Mouse (Mus musculus): ENCODE data around the gene Chrna1.

GRCm38 (mm10) chr2:73614303-73614702 is 34.2 kb upstream of the Chrna1 start:
- no peak for TF ChIP-seq CTCF (IDR thresholded peaks at IDR 0.05; ENCODE audit: borderline replicate concordance, control insufficient read depth, extremely low read depth, insufficient read depth, low read length, poor library complexity)
- TF ChIP-seq POLR2A (IDR thresholded peaks at IDR 0.05; ENCODE audit: control insufficient read depth, extremely low read depth, insufficient read depth, low read length, poor library complexity), result no peak
